Mouse (Mus musculus) limb, embryonic 14.5 days (tissue): ENCODE measurements around the gene Galr2. TPM values are rescaled to one million over a fixed set of nuclear protein-coding genes. Genes with fewer than 3 reads are reported as not detected.

ENCODE experiments used
- ATAC-seq: fragments of 200-750 bp; cut with Nextera tagmentation; 2 replicates; pipeline ENCODE4 v1.8.0; 2017; ENCODE audit warnings: low read depth, moderate number of reproducible peaks, moderate TSS enrichment; ENCODE audit not compliant: low FRiP score
- DNase-seq: peaks from one replicate; pipeline ENCODE4 v3.0.0-alpha.2; 2015; ENCODE audit warnings: low spot score
- H3K27ac ChIP-seq: fragments of 300-500 bp; sonication (generic); replicated peaks from 2 replicates; pipeline ENCODE4 v1.5.1; 2014; ENCODE audit warnings: low read depth, mild to moderate bottlenecking, low read length, moderate library complexity, mixed read lengths
- H3K27me3 ChIP-seq: fragments of 300-500 bp; sonication (generic); 2 replicates; pipeline ENCODE4 v1.6.1; 2014; ENCODE audit warnings: low read length, mixed read lengths; ENCODE audit not compliant: control insufficient read depth, insufficient read depth
- H3K36me3 ChIP-seq: fragments of 300-500 bp; sonication (generic); 2 replicates; pipeline ENCODE4 v1.6.1; 2014; ENCODE audit warnings: mild to moderate bottlenecking, low read length, moderate library complexity, mixed read lengths; ENCODE audit not compliant: control insufficient read depth, insufficient read depth
- H3K4me1 ChIP-seq: fragments of 300-500 bp; sonication (generic); 2 replicates; pipeline ENCODE4 v1.6.1; 2014; ENCODE audit warnings: antibody characterized with exemption, low read length, mixed read lengths; ENCODE audit not compliant: control insufficient read depth, insufficient read depth
- H3K4me2 ChIP-seq: fragments of 300-500 bp; sonication (generic); replicated peaks from 2 replicates; pipeline ENCODE4 v1.6.1; 2014; ENCODE audit warnings: low read depth, mild to moderate bottlenecking, low read length, moderate library complexity; ENCODE audit not compliant: severe bottlenecking
- H3K4me3 ChIP-seq: fragments of 300-500 bp; sonication (generic); replicated peaks from 2 replicates; pipeline ENCODE4 v1.5.1; 2014; ENCODE audit warnings: low read length
- H3K9ac ChIP-seq: fragments of 300-500 bp; sonication (generic); 2 replicates; pipeline ENCODE4 v1.6.1; 2014; ENCODE audit warnings: mild to moderate bottlenecking, low read depth, low read length, moderate library complexity; ENCODE audit not compliant: severe bottlenecking
- H3K9me3 ChIP-seq: fragments of 300-500 bp; sonication (generic); 2 replicates; pipeline ENCODE4 v1.6.1; 2016; ENCODE audit warnings: low read length; ENCODE audit not compliant: control insufficient read depth
- POLR2A ChIP-seq: fragments of 200-500 bp; IDR thresholded peaks from 2 replicates; pipeline ENCODE4 v1.8.0; 2012; ENCODE audit warnings: inconsistent platforms, mild to moderate bottlenecking, moderate library complexity, borderline replicate concordance; ENCODE audit not compliant: insufficient read depth, insufficient read length; ENCODE audit errors: extremely low read depth
- WGBS: fragments of 180-500 bp; shearing (Covaris S2); extraction: QIAGEN DNeasy Blood & Tissue Kit; methylation state at CpG from one replicate; pipeline ENCODE4 v1.1.7; 2014; 5-methylcytosine and 5-hydroxymethylcytosine counted together
- polyA plus RNA-seq, 2 experiments: library from polyadenylated mRNA; depleted of rRNA in 1 of 2; stranded (reverse) in 1 of 2; unstranded in 1 of 2; fragments of >200 nt; fragmentation: Nextera tagmentation in 1 of 2; extraction: Ambion mirVana in 1 of 2; gene quantifications; 2 replicates each; pipeline versions ENCODE4 v1.2.1 to v1.2.3; 2012 to 2014

Galr2 gene
- polyA plus RNA-seq, 2 experiments, result 0.24 to 0.37 TPM

- peak overlapping the region; percentile 32; the same call in 1 of the 2 replicates for H3K4me3 ChIP-seq
- no peak overlapping the region for H3K27ac ChIP-seq
- ATAC-seq (no peak), DNase-seq (peak; percentile 34)
- peaks cover 55% of the 10 kb centered on the region for H3K27me3 ChIP-seq
- H3K9ac ChIP-seq, result no peak overlapping the region
- no peak for TF ChIP-seq POLR2A
- H3K36me3 ChIP-seq, result no peaks in the 10 kb centered on the region
- WGBS, result 2% methylated on average over 11 of the region's 11 CpGs
- H3K4me2 ChIP-seq, result peak overlapping the region; percentile 58; the same call in 1 of the 2 replicates
- H3K9me3 ChIP-seq, result no peaks in the 10 kb centered on the region
- H3K4me1 ChIP-seq, result peaks cover 7% of the 10 kb centered on the region
Observed at GRCm38 (mm10) chr11:116282089-116282488, 1.4 kb downstream of the Galr2 start.

DNA sequence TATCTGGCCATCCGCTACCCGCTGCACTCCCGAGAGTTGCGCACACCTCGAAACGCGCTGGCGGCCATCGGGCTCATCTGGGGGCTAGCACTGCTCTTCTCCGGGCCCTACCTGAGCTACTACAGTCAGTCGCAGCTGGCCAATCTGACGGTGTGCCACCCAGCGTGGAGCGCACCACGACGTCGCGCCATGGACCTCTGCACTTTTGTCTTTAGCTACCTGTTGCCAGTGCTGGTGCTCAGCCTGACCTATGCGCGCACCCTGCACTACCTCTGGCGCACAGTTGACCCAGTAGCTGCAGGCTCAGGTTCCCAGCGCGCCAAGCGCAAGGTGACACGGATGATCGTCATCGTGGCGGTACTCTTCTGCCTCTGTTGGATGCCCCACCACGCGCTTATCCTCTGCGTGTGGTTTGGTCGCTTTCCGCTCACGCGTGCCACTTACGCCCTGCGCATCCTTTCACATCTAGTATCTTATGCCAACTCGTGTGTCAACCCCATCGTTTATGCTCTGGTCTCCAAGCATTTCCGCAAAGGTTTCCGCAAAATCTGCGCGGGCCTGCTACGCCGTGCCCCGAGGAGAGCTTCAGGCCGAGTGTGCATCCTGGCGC lies 2.3 kb downstream of the Galr2 start:
- Histone ChIP-seq H3K4me1 (peaks cover 7% of the 10 kb centered on the region), H3K36me3 (peaks cover 8% of the 10 kb centered on the region), H3K27me3 (peaks cover 55% of the 10 kb centered on the region), H3K27ac (no peak overlapping the region), H3K9ac (no peak overlapping the region), H3K4me2 (no peak overlapping the region), H3K4me3 (no peak overlapping the region), H3K9me3 (no peaks in the 10 kb centered on the region)
- ATAC-seq (no peak), DNase-seq (no peak)
- WGBS, result 9% methylated on average over 48 of the region's 48 CpGs
- TF ChIP-seq POLR2A, result no peak

GRCm38 (mm10) chr11:116283982-116284381 lies 3.2 kb downstream of the Galr2 start:
- no peak for TF ChIP-seq POLR2A
- Histone ChIP-seq H3K4me1 (peaks cover 7% of the 10 kb centered on the region), H3K9me3 (no peaks in the 10 kb centered on the region), H3K27ac (no peak overlapping the region), H3K27me3 (peaks cover 55% of the 10 kb centered on the region), H3K4me3 (no peak overlapping the region), H3K36me3 (peaks cover 17% of the 10 kb centered on the region), H3K4me2 (no peak overlapping the region), H3K9ac (no peak overlapping the region)
- DNase-seq (no peak), ATAC-seq (no peak)
- 40% methylated on average over 6 of the region's 6 CpGs for WGBS

DNA sequence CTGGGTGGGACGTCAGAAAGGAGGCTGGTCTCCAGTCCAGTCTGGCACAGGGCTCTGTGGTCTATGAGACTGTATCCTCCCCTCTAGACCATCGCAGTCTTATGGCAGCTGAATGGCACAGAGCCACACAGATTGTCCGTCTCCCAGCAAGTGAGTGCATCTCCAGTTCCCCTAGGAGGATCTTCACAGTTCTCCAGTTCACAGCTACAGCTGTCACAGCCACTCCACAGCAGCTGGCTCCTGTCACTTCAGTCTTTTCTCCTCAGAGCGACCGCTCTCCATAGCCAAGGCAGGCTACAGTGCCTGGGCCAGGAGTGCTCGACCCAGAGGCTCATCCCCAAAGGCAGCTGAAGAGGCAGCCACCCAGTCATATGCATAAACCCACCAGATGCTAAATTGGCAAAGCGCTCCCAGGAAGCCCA lies 5.0 kb downstream of the Galr2 start:
- no peak overlapping the region for H3K4me3 ChIP-seq
- peak; percentile 55 for DNase-seq
- H3K27me3 ChIP-seq, result peaks cover 43% of the 10 kb centered on the region
- peaks cover 35% of the 10 kb centered on the region for H3K36me3 ChIP-seq
- 71% methylated on average over 7 of the region's 7 CpGs for WGBS
- peak; percentile 72 for ATAC-seq
- H3K9me3 ChIP-seq, result no peaks in the 10 kb centered on the region
- H3K4me2 ChIP-seq, result no peak overlapping the region
- H3K27ac ChIP-seq, result no peak overlapping the region
- H3K9ac ChIP-seq, result no peak overlapping the region
- no peak for TF ChIP-seq POLR2A
- peaks cover 7% of the 10 kb centered on the region for H3K4me1 ChIP-seq

DNA sequence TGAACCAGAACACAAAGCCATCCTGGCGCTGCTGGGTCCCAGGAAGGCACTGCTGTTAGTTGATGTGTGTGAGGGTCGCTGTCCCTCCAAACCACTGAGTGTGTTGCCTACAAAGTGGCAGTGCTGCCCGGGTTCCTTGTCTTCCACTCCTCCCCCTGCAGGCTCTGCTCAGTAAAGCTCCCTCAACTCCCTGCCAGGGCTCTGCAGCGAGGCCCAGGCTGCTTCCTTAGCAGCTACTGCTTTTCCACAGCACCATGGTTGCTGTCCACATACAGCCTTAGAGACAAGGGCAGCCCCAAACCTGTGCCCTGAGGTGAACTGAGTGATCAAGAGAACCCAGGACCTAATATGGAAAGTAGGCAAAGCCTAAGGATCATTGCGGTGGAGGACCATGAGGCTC lies 6.6 kb downstream of the Galr2 start:
- H3K4me3 ChIP-seq, result no peak overlapping the region

More for the DNA sequence above, 6.6 kb downstream of the Galr2 start:
- Histone ChIP-seq H3K9me3 (no peaks in the 10 kb centered on the region), H3K4me2 (no peak overlapping the region), H3K27ac (no peak overlapping the region), H3K9ac (no peak overlapping the region), H3K4me1 (no peaks in the 10 kb centered on the region), H3K36me3 (peaks cover 50% of the 10 kb centered on the region), H3K27me3 (peaks cover 28% of the 10 kb centered on the region)
- ATAC-seq (no peak), DNase-seq (no peak)
- TF ChIP-seq POLR2A, result no peak
- 79% methylated on average over 5 of the region's 5 CpGs for WGBS
